17 mouse cellular contexts compared by ENCODE assay signal in genomic region chr1:123573713-123574112, GRCm38 (mm10).
"Had no signal": no experiment of that assay in that cellular context is flagged by ENCODE, and none has a peak within 500 bp of the region (broad histone marks: within the 10 kb centered on the region; RNA-seq: fewer than 3 reads in every experiment).

No protein-coding gene starts in this region.

- H3K9me3 ChIP-seq: lung, embryonic 15.5 days; megakaryocyte, embryonic 14.5 days; midbrain, embryonic 10.5 days; midbrain, embryonic 12.5 days; neural tube, embryonic 12.5 days; stomach, embryonic 15.5 days had no signal

- DNase-seq: liver, postnatal 0 days; lung, adult 2 months; lung, postnatal 14 days; lung, postnatal 36 days; right cerebral cortex, postnatal 14 days; thymus, adult 2 months; thymus, postnatal 25 days; thymus, postnatal 4 days had no signal

- H3K4me2 ChIP-seq: lung, embryonic 15.5 days; midbrain, embryonic 12.5 days; neural tube, embryonic 12.5 days; stomach, embryonic 15.5 days had no signal

- H3K27me3 ChIP-seq: lung, embryonic 15.5 days; megakaryocyte, embryonic 14.5 days; midbrain, embryonic 12.5 days; neural tube, embryonic 12.5 days; stomach, embryonic 15.5 days had no signal

- H3K36me3 ChIP-seq: lung, embryonic 15.5 days; midbrain, embryonic 10.5 days; midbrain, embryonic 12.5 days; neural tube, embryonic 12.5 days; stomach, embryonic 15.5 days had no signal

- H3K27ac ChIP-seq: lung, embryonic 15.5 days; macrophage; midbrain, embryonic 10.5 days; midbrain, embryonic 12.5 days; neural tube, embryonic 12.5 days; stomach, embryonic 15.5 days; stomach, postnatal 0 days had no signal

- H3K4me1 ChIP-seq: lung, embryonic 15.5 days; megakaryocyte, embryonic 14.5 days; midbrain, embryonic 10.5 days; midbrain, embryonic 12.5 days; neural tube, embryonic 12.5 days; stomach, embryonic 15.5 days had no signal

- H3K9ac ChIP-seq: liver, postnatal 0 days; lung, embryonic 15.5 days; midbrain, embryonic 12.5 days; neural tube, embryonic 12.5 days; stomach, embryonic 15.5 days had no signal

- ATAC-seq: liver, postnatal 0 days; lung, postnatal 0 days had no signal

- H3K4me3 ChIP-seq: lung, embryonic 15.5 days; megakaryocyte, embryonic 14.5 days; midbrain, embryonic 10.5 days; midbrain, embryonic 12.5 days; neural tube, embryonic 12.5 days; stomach, embryonic 15.5 days had no signal
